Mouse (Mus musculus): Measurements from ENCODE around the gene Rbl1. TPM values are rescaled to one million over a fixed set of nuclear protein-coding genes. Genes with fewer than 3 reads are reported as not detected.

Gene Rbl1
- total and polyA plus RNA-seq, 3 experiments: 14.9 to 27.4 (median 21.9) TPM

DNA sequence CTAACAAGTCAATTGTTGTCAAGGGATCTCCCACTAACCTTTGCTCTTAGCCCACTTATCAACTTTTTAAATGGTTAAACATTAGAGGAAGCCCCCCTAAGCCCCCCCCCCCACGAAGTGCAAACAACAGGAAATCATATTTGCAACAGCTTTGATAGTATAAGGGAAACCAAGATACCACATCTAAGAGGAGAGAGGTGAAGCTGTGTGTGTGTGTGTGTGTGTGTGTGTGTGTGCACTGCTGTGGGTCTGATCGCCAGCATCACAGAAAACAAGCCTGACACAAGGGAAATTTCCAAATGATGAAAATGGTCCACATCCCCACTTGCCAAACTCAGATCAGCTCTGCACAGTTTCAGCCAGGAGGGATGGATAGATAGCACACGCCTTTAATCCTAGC is 85.3 kb downstream of the Rbl1 start:
- Histone ChIP-seq H3K4me3 (replicated peaks in 1 of 3; ENCODE audit: low read depth in 2 of 3, low read length in 2 of 3, poor library complexity in 1 of 3) (no peak overlapping the region), H3K9ac (ENCODE audit: insufficient read depth, low read depth) (no peak overlapping the region), H3K79me2 (replicated peaks; ENCODE audit: control insufficient read depth, extremely low read depth, insufficient read depth, poor library complexity, severe bottlenecking) (no peaks in the 10 kb centered on the region), H3K27ac (ENCODE audit: insufficient read depth, low read depth) (no peak overlapping the region), H3K27me3 (replicated peaks) (no peaks in the 10 kb centered on the region), H3K4me2 (ENCODE audit: insufficient read depth, low read depth, poor library complexity, severe bottlenecking) (no peak overlapping the region), H3K4me1 (ENCODE audit: control insufficient read depth in 1 of 2, insufficient read depth in 2 of 2) (no peaks in the 10 kb centered on the region), H3K9me3 (replicated peaks; ENCODE audit: low read length) (no peaks in the 10 kb centered on the region), H3K36me3 (replicated peaks in 1 of 2; ENCODE audit: control insufficient read depth in 1 of 2, insufficient read depth in 1 of 2, low read length in 1 of 2) (peaks cover 52 to 85% of the 10 kb centered on the region in 2 experiments)
- DNase-seq (ENCODE audit: extremely low read depth): no peak
- dilution Hi-C loops (cut with MboI; ENCODE audit: extremely low pct_ligation_motif_present, extremely low pct_unique_long_range_greater_than_20kb, low sequenced_read_pairs) (no loop called here), in situ Hi-C loops (cut with MboI; ENCODE audit: low pct_ligation_motif_present, low pct_unique_long_range_greater_than_20kb, low sequenced_read_pairs) (no loop called here)
- TF ChIP-seq GABPA (IDR thresholded peaks at IDR 0.05; ENCODE audit: insufficient replicate concordance, low read depth, low read length) (no peak), POLR2AphosphoS2 (IDR thresholded peaks at IDR 0.05; ENCODE audit: low read depth, low read length) (no peak), PAX5 (IDR thresholded peaks at IDR 0.05; ENCODE audit: low read length) (no peak), IRF4 (IDR thresholded peaks at IDR 0.05; ENCODE audit: low read depth, low read length) (no peak), ELF1 (IDR thresholded peaks at IDR 0.05; ENCODE audit: low read depth, low read length) (no peak), RCOR1 (conservative IDR thresholded peaks at IDR 0.05; ENCODE audit: low read depth, low read length) (no peak), MAX (IDR thresholded peaks at IDR 0.05; ENCODE audit: low read length) (no peak), MXI1 (IDR thresholded peaks at IDR 0.05; ENCODE audit: low read depth, low read length) (no peak), ZMIZ1 (IDR thresholded peaks at IDR 0.05; ENCODE audit: low read depth, low read length) (no peak), E2F4 (IDR thresholded peaks at IDR 0.05; ENCODE audit: insufficient replicate concordance, low read depth, low read length) (no peak), ETS1 (conservative IDR thresholded peaks at IDR 0.05; ENCODE audit: low read depth, low read length) (no peak), NELFE (IDR thresholded peaks at IDR 0.05; ENCODE audit: low read depth, low read length) (no peak), RAD21 (IDR thresholded peaks at IDR 0.05; ENCODE audit: low read depth, low read length) (no peak), HCFC1 (IDR thresholded peaks at IDR 0.05; ENCODE audit: low read depth, low read length) (no peak), ZC3H11A (IDR thresholded peaks at IDR 0.05; ENCODE audit: low read depth, low read length) (no peak)

GRCm38 (mm10) chr2:157118556-157118955 is 85.8 kb downstream of the Rbl1 start:
- dilution Hi-C loops (cut with MboI; ENCODE audit: extremely low pct_ligation_motif_present, extremely low pct_unique_long_range_greater_than_20kb, low sequenced_read_pairs) (no loop called here), in situ Hi-C loops (cut with MboI; ENCODE audit: low pct_ligation_motif_present, low pct_unique_long_range_greater_than_20kb, low sequenced_read_pairs) (no loop called here)
- no peak for DNase-seq (ENCODE audit: extremely low read depth)
- Histone ChIP-seq H3K27ac (ENCODE audit: insufficient read depth, low read depth) (no peak overlapping the region), H3K79me2 (replicated peaks; ENCODE audit: control insufficient read depth, extremely low read depth, insufficient read depth, poor library complexity, severe bottlenecking) (no peaks in the 10 kb centered on the region), H3K36me3 (replicated peaks in 1 of 2; ENCODE audit: control insufficient read depth in 1 of 2, insufficient read depth in 1 of 2, low read length in 1 of 2) (peaks cover 55 to 85% of the 10 kb centered on the region in 2 experiments), H3K9me3 (replicated peaks; ENCODE audit: low read length) (no peaks in the 10 kb centered on the region), H3K4me1 (ENCODE audit: control insufficient read depth in 1 of 2, insufficient read depth in 2 of 2) (no peaks in the 10 kb centered on the region), H3K9ac (ENCODE audit: insufficient read depth, low read depth) (no peak overlapping the region), H3K27me3 (replicated peaks) (no peaks in the 10 kb centered on the region), H3K4me3 (replicated peaks in 1 of 3; ENCODE audit: low read depth in 2 of 3, low read length in 2 of 3, poor library complexity in 1 of 3) (no peak overlapping the region), H3K4me2 (ENCODE audit: insufficient read depth, low read depth, poor library complexity, severe bottlenecking) (no peak overlapping the region)
- TF ChIP-seq MYC (IDR thresholded peaks at IDR 0.05; ENCODE audit: low read depth, low read length): no peak
- TF ChIP-seq KAT2A (IDR thresholded peaks at IDR 0.05; ENCODE audit: insufficient replicate concordance, low read length): no peak
- TF ChIP-seq POLR2A (IDR thresholded peaks at IDR 0.05; ENCODE audit: low read depth, low read length): no peak
- no peak for TF ChIP-seq ZMIZ1 (IDR thresholded peaks at IDR 0.05; ENCODE audit: low read depth, low read length)
- TF ChIP-seq MAFK (IDR thresholded peaks at IDR 0.05; ENCODE audit: insufficient replicate concordance, low read length): no peak
- no peak for TF ChIP-seq JUND (conservative IDR thresholded peaks at IDR 0.05; ENCODE audit: low read depth, low read length)
- no peak for TF ChIP-seq ETS1 (conservative IDR thresholded peaks at IDR 0.05; ENCODE audit: low read depth, low read length)

All from CH12.LX (cell line).